Mouse (Mus musculus) G1E (cell line): ENCODE measurements around the gene Slain1. TPM values are rescaled to one million over a fixed set of nuclear protein-coding genes. Genes with fewer than 3 reads are reported as not detected.

Experiments used
- ATAC-seq: 2 replicates; pipeline ENCODE4 v1.8.0; 2016; ENCODE audit warnings: mild to moderate bottlenecking; ENCODE audit not compliant: insufficient number of reproducible peaks, poor library complexity, low FRiP score, severe bottlenecking; ENCODE audit errors: extremely low read depth
- DNase-seq: peaks from one replicate; pipeline ENCODE4 v3.0.0; 2012; ENCODE audit warnings: low spot score
- H3K27me3 ChIP-seq: 2 replicates; pipeline ENCODE4 v1.6.1; 2012; ENCODE audit warnings: mild to moderate bottlenecking, low read length, inconsistent platforms; ENCODE audit not compliant: insufficient read depth
- H3K36me3 ChIP-seq: replicated peaks from 2 replicates; pipeline ENCODE3; 2012; ENCODE audit warnings: mild to moderate bottlenecking, inconsistent platforms
- H3K4me1 ChIP-seq: 2 replicates; pipeline ENCODE4 v1.6.1; 2012; ENCODE audit warnings: low read depth, low read length, inconsistent platforms, mixed read lengths; ENCODE audit not compliant: insufficient read depth
- H3K4me3 ChIP-seq: 2 replicates; pipeline ENCODE4 v1.5.1; 2012; ENCODE audit warnings: low read depth, mild to moderate bottlenecking, inconsistent platforms, low read length, moderate library complexity, mixed read lengths
- H3K9me3 ChIP-seq: replicated peaks from 2 replicates; pipeline ENCODE4 v1.6.1; 2012; ENCODE audit warnings: inconsistent platforms
- CTCF ChIP-seq: IDR thresholded peaks from 2 replicates; pipeline ENCODE4 v1.5.1; 2012; ENCODE audit warnings: low read depth, low read length, inconsistent platforms, mixed read lengths
- GATA1 ChIP-seq: IDR thresholded peaks from 2 replicates; pipeline ENCODE4 v1.6.1; 2012; ENCODE audit warnings: borderline replicate concordance, low read length, inconsistent platforms, mixed read lengths
- GATA2 ChIP-seq: IDR thresholded peaks from 2 replicates; pipeline ENCODE4 v1.6.1; 2012; ENCODE audit warnings: low read depth, low read length, inconsistent platforms, borderline replicate concordance
- POLR2AphosphoS5 ChIP-seq: IDR thresholded peaks from 2 replicates; pipeline ENCODE4 v1.6.1; 2012; ENCODE audit warnings: low read depth, low read length, inconsistent platforms; ENCODE audit not compliant: insufficient replicate concordance
- TAL1 ChIP-seq: conservative IDR thresholded peaks from 2 replicates; pipeline ENCODE4 v1.6.1; 2012; ENCODE audit warnings: low read depth, low read length, inconsistent platforms, mixed read lengths
- polyA plus RNA-seq: library from polyadenylated mRNA; stranded (reverse); fragments of >175 nt; gene quantifications from 2 replicates; pipeline ENCODE4 v1.2.3, GENCODE M21; 2012
- total RNA-seq, 2 experiments: library from RNA; stranded (forward) in 1 of 2; stranded (reverse) in 1 of 2; fragments of 200-1000 nt in 1 of 2; fragments of >200 nt in 1 of 2; fragmentation: Nextera tagmentation in 1 of 2; gene quantifications; 2 replicates each; pipeline ENCODE4 v1.2.3; 2014 to 2017

Slain1 gene
- total and polyA plus RNA-seq, 3 experiments, result 0.11 TPM; not detected in 2

DNA sequence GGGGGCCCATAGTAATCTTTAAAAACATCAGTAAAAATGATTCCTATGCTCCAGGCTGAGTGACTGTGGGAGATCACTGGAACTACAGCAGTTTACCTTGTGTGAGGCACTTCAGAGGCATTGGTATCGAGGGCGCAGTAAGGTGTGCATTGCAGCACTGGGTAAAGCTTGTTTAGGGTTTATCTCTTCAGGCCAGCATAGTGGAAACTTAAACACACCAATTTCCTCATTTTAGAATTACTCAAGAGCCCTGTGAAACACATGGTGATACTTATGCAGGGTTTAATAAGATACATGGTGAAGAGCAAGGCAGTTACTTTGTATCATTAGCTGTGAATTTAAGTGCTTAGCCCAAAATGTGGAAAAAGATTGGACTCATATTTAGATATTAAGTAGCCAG, 37.0 kb downstream of the Slain1 start:
- no peak overlapping the region for H3K4me3 ChIP-seq
- ATAC-seq, result no peak
- TF ChIP-seq TAL1 (no peak), POLR2AphosphoS5 (no peak), CTCF (no peak), GATA2 (no peak), GATA1 (no peak)
- H3K36me3 ChIP-seq, result no peaks in the 10 kb centered on the region
- no peaks in the 10 kb centered on the region for H3K4me1 ChIP-seq
- no peaks in the 10 kb centered on the region for H3K27me3 ChIP-seq
- H3K9me3 ChIP-seq, result peaks cover 44% of the 10 kb centered on the region
- no peak for DNase-seq

DNA sequence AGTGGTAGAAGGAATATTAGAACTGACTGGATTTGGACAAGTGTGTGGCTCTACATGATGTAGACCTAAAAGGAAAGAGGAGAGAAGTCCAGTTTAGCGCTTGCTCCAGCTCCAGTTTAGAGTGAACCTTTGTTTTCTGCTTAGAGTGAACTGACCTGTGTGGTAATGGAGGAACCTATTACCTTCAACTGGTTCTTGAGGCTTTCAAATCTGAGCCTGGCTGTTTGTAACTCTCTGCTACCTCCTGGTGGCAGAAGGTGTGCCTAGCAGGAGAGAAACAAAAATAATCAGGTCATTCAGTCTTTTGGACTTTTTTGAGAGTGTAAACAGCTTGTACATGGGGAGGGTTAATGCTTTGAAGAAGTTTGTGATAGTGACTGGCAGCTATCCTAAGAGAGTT, 44.3 kb downstream of the Slain1 start:
- TF ChIP-seq GATA1, result no peak
- TF ChIP-seq GATA2, result no peak
- TF ChIP-seq POLR2AphosphoS5, result no peak
- TF ChIP-seq CTCF, result 0 out of 2 replicates have a peak, but pooled peaks have one; percentile 13
- TF ChIP-seq TAL1, result no peak
- H3K4me3 ChIP-seq, result no peak overlapping the region
- peaks cover 49% of the 10 kb centered on the region for H3K9me3 ChIP-seq
- H3K4me1 ChIP-seq, result no peaks in the 10 kb centered on the region
- no peaks in the 10 kb centered on the region for H3K36me3 ChIP-seq
- ATAC-seq (no peak), DNase-seq (no peak)
- no peaks in the 10 kb centered on the region for H3K27me3 ChIP-seq

DNA sequence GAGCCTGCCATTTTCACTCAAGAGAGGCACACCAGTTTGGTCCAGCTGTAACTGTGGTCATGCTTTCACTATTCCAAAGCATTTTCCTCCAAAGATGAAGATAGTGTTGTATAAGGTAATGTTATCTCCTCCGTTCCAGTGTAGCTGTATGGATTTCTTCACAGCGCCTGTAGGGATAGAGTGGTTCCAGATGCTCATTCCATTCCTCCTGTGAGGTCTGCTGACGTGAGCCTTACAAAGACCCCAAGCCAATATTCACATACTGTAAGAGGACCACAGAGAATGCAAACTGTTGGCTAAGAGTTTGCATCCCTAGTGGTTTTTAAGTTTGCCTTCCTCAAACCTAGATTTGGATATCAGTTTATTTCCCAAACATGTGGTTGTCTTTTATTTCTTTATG, 45.6 kb downstream of the Slain1 start:
- Histone ChIP-seq H3K4me3 (no peak overlapping the region), H3K9me3 (peaks cover 51% of the 10 kb centered on the region), H3K4me1 (no peaks in the 10 kb centered on the region), H3K36me3 (no peaks in the 10 kb centered on the region), H3K27me3 (no peaks in the 10 kb centered on the region)
- DNase-seq (no peak), ATAC-seq (no peak)
- no peak for TF ChIP-seq TAL1
- TF ChIP-seq POLR2AphosphoS5, result no peak
- no peak for TF ChIP-seq GATA1
- no peak for TF ChIP-seq GATA2
- TF ChIP-seq CTCF, result no peak

DNA sequence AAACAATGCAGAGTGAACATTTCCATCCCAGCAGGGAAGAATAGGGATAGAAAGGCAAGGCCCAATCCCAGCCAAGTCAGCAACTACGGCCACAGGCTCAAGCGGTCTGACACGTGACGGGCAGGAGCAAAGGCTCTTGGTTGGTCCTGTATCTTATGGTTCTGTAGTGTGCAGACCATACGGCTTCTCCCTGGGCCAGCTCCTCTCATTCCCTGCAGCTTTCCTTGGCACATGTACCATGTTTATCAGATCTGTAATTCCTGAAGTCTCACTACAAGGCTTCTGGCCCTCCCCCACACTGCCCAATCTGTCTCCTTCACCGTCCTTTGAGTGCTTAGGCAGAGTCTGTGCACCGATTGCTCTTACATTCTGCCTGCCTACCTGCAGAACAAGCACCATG, 47.1 kb downstream of the Slain1 start:
- ATAC-seq (no peak), DNase-seq (no peak)
- no peaks in the 10 kb centered on the region for H3K36me3 ChIP-seq
- no peaks in the 10 kb centered on the region for H3K4me1 ChIP-seq
- peaks cover 57% of the 10 kb centered on the region for H3K9me3 ChIP-seq
- H3K27me3 ChIP-seq, result no peaks in the 10 kb centered on the region
- H3K4me3 ChIP-seq, result no peak overlapping the region
- TF ChIP-seq TAL1, result no peak
- TF ChIP-seq CTCF, result no peak
- no peak for TF ChIP-seq POLR2AphosphoS5

- TF ChIP-seq GATA1 (no peak), POLR2AphosphoS5 (no peak), TAL1 (no peak), CTCF (no peak), GATA2 (no peak)
- ATAC-seq (no peak), DNase-seq (no peak)
- H3K27me3 ChIP-seq, result no peaks in the 10 kb centered on the region
- no peaks in the 10 kb centered on the region for H3K4me1 ChIP-seq
- H3K9me3 ChIP-seq, result peaks cover 56% of the 10 kb centered on the region
- no peak overlapping the region for H3K4me3 ChIP-seq
- no peaks in the 10 kb centered on the region for H3K36me3 ChIP-seq
Measured at GRCm38 (mm10) chr14:103699308-103699707, 49.3 kb downstream of the Slain1 start.

DNA sequence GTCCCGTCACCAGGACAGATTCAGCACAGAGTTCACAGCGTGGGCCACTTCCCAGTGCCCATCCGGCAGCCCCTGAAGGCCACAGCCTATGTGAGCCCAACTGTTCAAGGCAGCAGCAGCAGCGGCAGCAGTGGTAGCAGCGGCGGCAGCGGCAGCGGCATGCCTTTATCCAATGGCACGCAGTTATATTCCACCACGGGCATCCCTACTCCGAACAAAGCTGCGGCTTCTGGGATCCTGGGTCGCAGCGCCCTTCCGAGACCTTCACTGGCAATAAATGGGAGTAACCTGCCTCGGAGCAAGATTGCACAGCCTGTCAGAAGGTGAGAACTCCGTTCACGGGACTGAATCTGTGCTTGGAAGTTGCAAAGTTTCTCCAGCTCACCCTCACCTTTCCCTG, 52.5 kb downstream of the Slain1 start:
- no peak for TF ChIP-seq TAL1
- Histone ChIP-seq H3K36me3 (no peaks in the 10 kb centered on the region), H3K4me3 (peak overlapping the region; percentile 3; the same call in 1 of the 2 replicates), H3K27me3 (no peaks in the 10 kb centered on the region), H3K9me3 (peaks cover 54% of the 10 kb centered on the region), H3K4me1 (no peaks in the 10 kb centered on the region)
- DNase-seq, result no peak
- no peak for ATAC-seq

DNA sequence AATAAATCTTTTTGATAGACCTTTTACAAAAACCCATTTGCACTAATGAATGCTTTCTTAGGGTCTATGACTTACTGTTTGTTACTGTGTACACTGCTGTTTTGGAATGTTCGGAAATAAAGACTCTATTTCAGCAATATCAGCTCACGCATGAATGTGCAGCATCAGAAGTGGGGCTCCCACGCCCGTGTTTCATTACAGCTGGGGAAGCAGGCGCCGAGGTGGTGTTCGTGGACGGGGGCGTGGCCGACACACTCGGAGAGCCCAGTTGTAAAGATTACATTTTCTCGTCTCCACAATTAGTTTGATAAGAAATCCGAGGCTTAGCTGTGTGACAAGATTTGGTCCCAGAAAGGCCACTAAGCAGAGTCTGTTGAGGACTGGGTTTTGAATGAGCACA, 54.7 kb downstream of the Slain1 start:
- Histone ChIP-seq H3K27me3 (no peaks in the 10 kb centered on the region), H3K36me3 (no peaks in the 10 kb centered on the region), H3K9me3 (peaks cover 54% of the 10 kb centered on the region), H3K4me3 (no peak overlapping the region), H3K4me1 (no peaks in the 10 kb centered on the region)
- ATAC-seq, result no peak
- TF ChIP-seq GATA2 (no peak), POLR2AphosphoS5 (no peak), GATA1 (no peak), CTCF (no peak), TAL1 (no peak)
- DNase-seq, result no peak
